Mouse (Mus musculus): ENCODE data around the gene Kif5a. TPM values are rescaled to one million over a fixed set of nuclear protein-coding genes. Genes with fewer than 3 reads are reported as not detected.

The Kif5a gene
- total and polyA plus RNA-seq, 3 experiments, result 0.14 to 2.1 TPM; not detected in 1

DNA sequence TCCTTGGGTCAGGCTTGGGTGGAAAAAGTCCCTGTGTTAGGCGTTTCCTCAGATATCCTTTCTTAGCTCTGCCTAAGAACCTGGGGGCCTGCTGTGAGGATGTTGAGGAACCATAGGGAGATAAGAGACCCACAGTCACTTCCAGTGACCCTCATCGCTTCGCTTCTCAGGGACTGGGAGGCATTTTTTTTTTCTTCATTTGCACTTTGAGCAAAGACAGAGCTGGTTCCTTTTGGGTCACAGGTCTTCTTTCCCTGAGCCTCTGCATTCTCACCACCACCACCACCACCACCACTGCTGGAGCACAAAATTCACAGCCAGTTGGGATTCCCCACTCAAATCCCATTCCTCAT, 82.5 kb downstream of the Kif5a start:
- Histone ChIP-seq H3K4me1 (ENCODE audit: control insufficient read depth in 1 of 2, insufficient read depth in 2 of 2) (peaks cover 0 to 9% of the 10 kb centered on the region in 2 experiments; a peak in 2 of 4 replicates), H3K9me3 (replicated peaks; ENCODE audit: low read length) (no peaks in the 10 kb centered on the region), H3K4me3 (replicated peaks in 1 of 3; ENCODE audit: low read depth in 2 of 3, low read length in 2 of 3, poor library complexity in 1 of 3) (no peak overlapping the region), H3K27ac (ENCODE audit: insufficient read depth, low read depth) (no peak overlapping the region), H3K9ac (ENCODE audit: insufficient read depth, low read depth) (no peak overlapping the region), H3K4me2 (ENCODE audit: insufficient read depth, low read depth, poor library complexity, severe bottlenecking) (no peak overlapping the region), H3K36me3 (replicated peaks in 1 of 2; ENCODE audit: control insufficient read depth in 1 of 2, insufficient read depth in 1 of 2, low read length in 1 of 2) (peaks cover 0 to 26% of the 10 kb centered on the region in 2 experiments), H3K79me2 (replicated peaks; ENCODE audit: control insufficient read depth, extremely low read depth, insufficient read depth, poor library complexity, severe bottlenecking) (no peaks in the 10 kb centered on the region), H3K27me3 (replicated peaks) (peaks cover 7% of the 10 kb centered on the region)
- in situ Hi-C loops (cut with MboI; ENCODE audit: low pct_ligation_motif_present, low pct_unique_long_range_greater_than_20kb, low sequenced_read_pairs) (no loop called here), dilution Hi-C loops (cut with MboI; ENCODE audit: extremely low pct_ligation_motif_present, extremely low pct_unique_long_range_greater_than_20kb, low sequenced_read_pairs) (no loop called here)
- DNase-seq (ENCODE audit: extremely low read depth), result no peak
- TF ChIP-seq MXI1 (IDR thresholded peaks at IDR 0.05; ENCODE audit: low read depth, low read length) (no peak), CHD1 (IDR thresholded peaks at IDR 0.05; ENCODE audit: low read depth, low read length) (no peak), POLR2A (IDR thresholded peaks at IDR 0.05; ENCODE audit: low read depth, low read length) (no peak)

DNA sequence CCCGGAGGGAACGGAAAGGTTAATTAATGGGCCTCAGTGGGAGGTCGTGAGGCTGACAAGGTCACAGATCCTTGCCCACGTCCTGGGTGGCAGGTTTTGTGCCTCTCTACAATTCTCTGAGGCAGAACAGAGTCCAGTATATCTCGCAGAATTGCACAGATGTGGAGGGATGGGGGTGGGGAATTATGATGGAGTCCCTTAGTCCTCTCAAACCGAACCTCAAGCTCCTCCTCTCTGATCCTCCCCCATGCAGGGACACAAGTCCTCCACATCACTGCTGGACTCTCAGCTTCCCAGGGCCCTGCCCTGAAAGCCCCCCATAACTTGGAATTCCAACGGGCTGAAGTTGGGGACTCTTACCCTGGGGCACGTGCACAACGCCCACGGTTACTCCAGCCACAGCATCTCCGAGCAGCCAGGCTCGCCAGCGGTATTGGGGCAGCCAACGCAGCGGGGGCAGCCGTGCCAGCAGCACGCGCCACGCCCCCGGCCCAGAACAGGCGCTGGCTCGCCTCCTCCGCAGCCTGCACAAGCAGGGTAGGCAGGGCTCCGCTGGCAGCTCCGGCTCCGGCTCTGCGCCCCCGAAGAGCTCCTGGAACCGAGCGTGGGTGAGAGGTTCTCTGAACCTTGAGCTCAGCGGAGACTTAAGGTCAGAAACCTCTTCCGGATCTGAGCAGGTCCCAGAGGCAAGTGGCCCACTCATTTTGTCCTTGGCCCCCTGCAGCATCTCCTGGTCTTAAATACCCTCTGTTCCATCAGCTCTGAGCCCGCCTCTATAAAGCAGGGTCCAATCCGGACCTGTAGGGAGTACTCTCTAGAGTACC, 83.1 kb downstream of the Kif5a start, which contains the start of gene Slc26a10:
TSS of gene Slc26a10 (minus strand) at position 775 of the 824 bp plus-strand sequence.
- no peaks in the 10 kb centered on the region for H3K9me3 ChIP-seq (replicated peaks; ENCODE audit: low read length)
- H3K4me3 ChIP-seq (replicated peaks in 1 of 3; ENCODE audit: low read depth in 2 of 3, low read length in 2 of 3, poor library complexity in 1 of 3), result no peak within 1 kb of the TSS
- TF ChIP-seq BHLHE40 (IDR thresholded peaks at IDR 0.05; ENCODE audit: low read depth, low read length) (peak; percentile 49; the same call in 1 of the 2 replicates), NELFE (IDR thresholded peaks at IDR 0.05; ENCODE audit: low read depth, low read length) (no peak)
- dilution Hi-C loops (cut with MboI; ENCODE audit: extremely low pct_ligation_motif_present, extremely low pct_unique_long_range_greater_than_20kb, low sequenced_read_pairs), result no loop called here
- peaks cover 8% of the 10 kb centered on the region for H3K27me3 ChIP-seq (replicated peaks)
- in situ Hi-C loops (cut with MboI; ENCODE audit: low pct_ligation_motif_present, low pct_unique_long_range_greater_than_20kb, low sequenced_read_pairs), result loop anchor here (5.0 kb wide), 1 partner anchor 42 kb away; no protein-coding TSS in a partner anchor
- no peak within 1 kb of the TSS for H3K9ac ChIP-seq (ENCODE audit: insufficient read depth, low read depth)
- H3K4me1 ChIP-seq (ENCODE audit: control insufficient read depth in 1 of 2, insufficient read depth in 2 of 2), result peaks cover 0 to 9% of the 10 kb centered on the region in 2 experiments; a peak in 2 of 4 replicates
- H3K79me2 ChIP-seq (replicated peaks; ENCODE audit: control insufficient read depth, extremely low read depth, insufficient read depth, poor library complexity, severe bottlenecking), result no peaks in the 10 kb centered on the region
- DNase-seq (ENCODE audit: extremely low read depth), result no peak
- peaks cover 0 to 21% of the 10 kb centered on the region in 2 experiments for H3K36me3 ChIP-seq (replicated peaks in 1 of 2; ENCODE audit: control insufficient read depth in 1 of 2, insufficient read depth in 1 of 2, low read length in 1 of 2)
- H3K27ac ChIP-seq (ENCODE audit: insufficient read depth, low read depth), result no peak within 1 kb of the TSS
- H3K4me2 ChIP-seq (ENCODE audit: insufficient read depth, low read depth, poor library complexity, severe bottlenecking), result peak within 1 kb of the TSS; percentile 2

DNA sequence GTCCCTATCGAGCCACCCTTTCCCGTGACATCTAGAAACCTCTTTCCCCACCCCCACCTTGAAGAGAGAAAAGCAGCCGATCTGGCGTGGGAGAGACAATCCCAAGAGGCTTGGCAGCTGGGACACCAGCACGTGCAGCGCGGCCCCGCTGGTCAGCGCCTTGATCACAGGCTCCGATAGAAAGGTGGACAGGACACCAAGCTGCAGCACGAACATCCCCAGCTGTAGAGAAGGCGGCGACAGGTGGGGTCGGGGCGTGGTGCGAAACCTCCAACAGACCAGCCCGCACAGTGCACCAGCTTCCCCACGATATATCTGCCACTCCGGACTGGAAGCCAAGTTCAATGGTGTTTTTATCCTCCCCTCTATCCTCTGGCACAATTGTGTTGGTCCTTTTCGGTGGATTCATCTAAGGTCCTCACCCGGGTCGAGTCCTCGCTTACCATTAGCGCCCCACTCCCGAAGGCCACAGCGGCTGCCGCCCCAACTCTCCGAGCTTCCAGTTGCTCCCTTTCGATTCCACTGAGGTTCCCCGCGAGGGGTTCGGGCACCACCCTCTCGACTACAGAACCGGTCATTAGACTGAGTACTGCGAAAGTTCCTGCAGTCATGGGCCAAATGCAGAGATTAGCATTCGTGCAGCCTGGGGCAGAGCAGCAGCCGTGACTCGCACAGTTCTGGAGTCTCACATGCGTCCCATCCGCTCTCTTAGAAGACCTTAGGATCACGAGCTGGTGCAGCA, 84.7 kb downstream of the Kif5a start:
- TF ChIP-seq BHLHE40 (IDR thresholded peaks at IDR 0.05; ENCODE audit: low read depth, low read length) (peak; percentile 36; the same call in 1 of the 2 replicates), MAFK (IDR thresholded peaks at IDR 0.05; ENCODE audit: insufficient replicate concordance, low read length) (no peak), USF1 (IDR thresholded peaks at IDR 0.05; ENCODE audit: low read depth, low read length) (no peak)

More for the DNA sequence above, 84.7 kb downstream of the Kif5a start:
- peak overlapping the region; percentile 96 for H3K4me2 ChIP-seq (ENCODE audit: insufficient read depth, low read depth, poor library complexity, severe bottlenecking)
- peaks cover 0 to 9% of the 10 kb centered on the region in 2 experiments; a peak in 2 of 4 replicates for H3K4me1 ChIP-seq (ENCODE audit: control insufficient read depth in 1 of 2, insufficient read depth in 2 of 2)
- no peak overlapping the region for H3K27ac ChIP-seq (ENCODE audit: insufficient read depth, low read depth)
- no peak overlapping the region for H3K4me3 ChIP-seq (replicated peaks in 1 of 3; ENCODE audit: low read depth in 2 of 3, low read length in 2 of 3, poor library complexity in 1 of 3)
- in situ Hi-C loops (cut with MboI; ENCODE audit: low pct_ligation_motif_present, low pct_unique_long_range_greater_than_20kb, low sequenced_read_pairs), result loop anchor here (5.0 kb wide), 1 partner anchor 44 kb away; no protein-coding TSS in a partner anchor
- H3K9me3 ChIP-seq (replicated peaks; ENCODE audit: low read length), result no peaks in the 10 kb centered on the region
- H3K36me3 ChIP-seq (replicated peaks in 1 of 2; ENCODE audit: control insufficient read depth in 1 of 2, insufficient read depth in 1 of 2, low read length in 1 of 2), result peaks cover 0 to 9% of the 10 kb centered on the region in 2 experiments
- dilution Hi-C loops (cut with MboI; ENCODE audit: extremely low pct_ligation_motif_present, extremely low pct_unique_long_range_greater_than_20kb, low sequenced_read_pairs), result no loop called here
- peaks cover 21% of the 10 kb centered on the region for H3K27me3 ChIP-seq (replicated peaks)
- no peak for DNase-seq (ENCODE audit: extremely low read depth)
- H3K79me2 ChIP-seq (replicated peaks; ENCODE audit: control insufficient read depth, extremely low read depth, insufficient read depth, poor library complexity, severe bottlenecking), result no peaks in the 10 kb centered on the region
- H3K9ac ChIP-seq (ENCODE audit: insufficient read depth, low read depth), result no peak overlapping the region
